Mouse (Mus musculus) MEL (cell line): Measurements from ENCODE around the gene C1qtnf5. TPM values are rescaled to one million over a fixed set of nuclear protein-coding genes. Genes with fewer than 3 reads are reported as not detected.
A peak's percentile ranks its signal among the peaks of the same experiment; 100 is the strongest.

ENCODE experiments used
- DNase-seq: peaks from one replicate; pipeline ENCODE4 v3.0.0; 2011; ENCODE audit warnings: low read depth, low spot score
- H3K27ac ChIP-seq: 2 replicates; pipeline ENCODE4 v1.5.1; 2012; ENCODE audit warnings: low read depth, mild to moderate bottlenecking, control low read depth, low read length, moderate library complexity; ENCODE audit not compliant: control insufficient read depth
- H3K27me3 ChIP-seq, 2 experiments: fragments of 150-350 bp in 1 of 2; sonication (generic) in 1 of 2; 2 replicates each; pipeline ENCODE4 v1.6.1; 2012; ENCODE audit warnings: low read length in 2 of 2, mild to moderate bottlenecking in 2 of 2, improper control_type of control experiment in 1 of 2, moderate library complexity in 1 of 2; ENCODE audit not compliant: insufficient read depth in 2 of 2, control insufficient read depth in 1 of 2
- H3K36me3 ChIP-seq, 2 experiments: 2 replicates each; pipeline ENCODE4 v1.6.1; 2012 to 2014; ENCODE audit warnings: low read length in 2 of 2, improper control_type of control experiment in 1 of 2, inconsistent platforms in 1 of 2, mild to moderate bottlenecking in 1 of 2; ENCODE audit not compliant: insufficient read depth in 2 of 2, control insufficient read depth in 1 of 2
- H3K4me1 ChIP-seq, 2 experiments: fragments of 150-350 bp in 1 of 2; sonication (generic) in 1 of 2; 2 replicates each; pipeline ENCODE4 v1.6.1; 2012; ENCODE audit warnings: low read length in 2 of 2, improper control_type of control experiment in 1 of 2, mild to moderate bottlenecking in 1 of 2; ENCODE audit not compliant: insufficient read depth in 2 of 2, control insufficient read depth in 1 of 2
- H3K4me3 ChIP-seq, 2 experiments: fragments of 150-350 bp in 1 of 2; sonication (generic) in 1 of 2; 2 replicates each; pipeline ENCODE4 v1.5.1; 2012; ENCODE audit warnings: low read depth in 2 of 2, low read length in 2 of 2, mild to moderate bottlenecking in 2 of 2, moderate library complexity in 2 of 2, control low read depth in 1 of 2, improper control_type of control experiment in 1 of 2; ENCODE audit not compliant: control insufficient read depth in 1 of 2, insufficient read depth in 1 of 2
- H3K79me2 ChIP-seq: 2 replicates; pipeline ENCODE4 v1.6.1; 2012; ENCODE audit warnings: mild to moderate bottlenecking, low read length, moderate library complexity; ENCODE audit not compliant: control insufficient read depth, poor library complexity, insufficient read depth
- H3K9ac ChIP-seq: 2 replicates; pipeline ENCODE4 v1.6.1; 2012; ENCODE audit warnings: low read depth, mild to moderate bottlenecking, control low read depth, low read length, moderate library complexity; ENCODE audit not compliant: control insufficient read depth, poor library complexity, severe bottlenecking
- H3K9me3 ChIP-seq: fragments of 150-350 bp; sonication (generic); replicated peaks from 2 replicates; pipeline ENCODE4 v1.6.1; 2012; ENCODE audit warnings: mild to moderate bottlenecking, low read length, improper control_type of control experiment, moderate library complexity; ENCODE audit not compliant: insufficient read depth
- BHLHE40 ChIP-seq: IDR thresholded peaks from 2 replicates; pipeline ENCODE4 v1.6.1; 2012; ENCODE audit warnings: low read depth, mild to moderate bottlenecking, inconsistent platforms, low read length, improper control_type of control experiment, borderline replicate concordance
- CTCF ChIP-seq, 3 experiments: IDR thresholded peaks in 2 of 3; conservative IDR thresholded peaks in 1 of 3; 2 replicates each; pipeline ENCODE4 v1.5.1; 2011 to 2012; ENCODE audit warnings: low read length in 3 of 3, low read depth in 2 of 3, mild to moderate bottlenecking in 2 of 3, improper control_type of control experiment in 1 of 3, inconsistent platforms in 1 of 3, mixed read lengths in 1 of 3, moderate library complexity in 1 of 3; ENCODE audit not compliant: control insufficient read depth in 1 of 3, insufficient read depth in 1 of 3, poor library complexity in 1 of 3, severe bottlenecking in 1 of 3
- ETS1 ChIP-seq: IDR thresholded peaks from 2 replicates; pipeline ENCODE4 v1.6.1; 2012; ENCODE audit warnings: low read depth, mild to moderate bottlenecking, inconsistent platforms, low read length, improper control_type of control experiment, moderate library complexity
- GABPA ChIP-seq: IDR thresholded peaks from 2 replicates; pipeline ENCODE4 v1.6.1; 2012; ENCODE audit warnings: low read depth, mild to moderate bottlenecking, inconsistent platforms, low read length, improper control_type of control experiment, moderate library complexity
- KAT2A ChIP-seq: conservative IDR thresholded peaks from 2 replicates; pipeline ENCODE4 v1.6.1; 2012; ENCODE audit warnings: low read depth, low read length, improper control_type of control experiment, inconsistent platforms
- MAFK ChIP-seq: IDR thresholded peaks from 2 replicates; pipeline ENCODE4 v1.6.1; 2011; ENCODE audit warnings: low read depth, mild to moderate bottlenecking, low read length, improper control_type of control experiment, borderline replicate concordance
- MAX ChIP-seq: IDR thresholded peaks from 2 replicates; pipeline ENCODE4 v1.6.1; 2011; ENCODE audit warnings: low read length, improper control_type of control experiment
- MAZ ChIP-seq: IDR thresholded peaks from 2 replicates; pipeline ENCODE4 v1.6.1; 2012; ENCODE audit warnings: low read depth, mild to moderate bottlenecking, inconsistent platforms, low read length, improper control_type of control experiment
- MXI1 ChIP-seq: IDR thresholded peaks from 2 replicates; pipeline ENCODE4 v1.6.1; 2011; ENCODE audit warnings: mild to moderate bottlenecking, low read depth, low read length, improper control_type of control experiment
- MYC ChIP-seq: IDR thresholded peaks from 2 replicates; pipeline ENCODE4 v1.6.1; 2011; ENCODE audit warnings: low read depth, mild to moderate bottlenecking, low read length, improper control_type of control experiment, moderate library complexity
- NELFE ChIP-seq: IDR thresholded peaks from 2 replicates; pipeline ENCODE4 v1.6.1; 2011; ENCODE audit warnings: low read depth, low read length, improper control_type of control experiment
- RAD21 ChIP-seq: IDR thresholded peaks from 2 replicates; pipeline ENCODE4 v1.6.1; 2011; ENCODE audit warnings: mild to moderate bottlenecking, low read depth, low read length, improper control_type of control experiment
- SIN3A ChIP-seq: IDR thresholded peaks from 2 replicates; pipeline ENCODE4 v1.6.1; 2012; ENCODE audit warnings: low read length, improper control_type of control experiment, inconsistent platforms
- USF1 ChIP-seq: IDR thresholded peaks from 2 replicates; pipeline ENCODE4 v1.6.1; 2014; ENCODE audit warnings: low read depth, mild to moderate bottlenecking, inconsistent platforms, low read length, improper control_type of control experiment, moderate library complexity
- USF2 ChIP-seq, 2 experiments: IDR thresholded peaks; 2 replicates each; pipeline ENCODE4 v1.6.1; 2011 to 2012; ENCODE audit warnings: improper control_type of control experiment in 2 of 2, low read length in 2 of 2, borderline replicate concordance in 1 of 2, inconsistent platforms in 1 of 2, low read depth in 1 of 2, mild to moderate bottlenecking in 1 of 2; ENCODE audit not compliant: insufficient read depth in 1 of 2
- polyA plus RNA-seq, 2 experiments: library from polyadenylated mRNA; stranded (reverse) in 1 of 2; unstranded in 1 of 2; fragments of >175 nt in 1 of 2; fragments of >200 nt in 1 of 2; gene quantifications; 2 replicates each; pipeline versions ENCODE4 v1.2.1 to v1.2.4; 2012; ENCODE audit warnings: low replicate concordance in 2 of 2, low read depth in 1 of 2; ENCODE audit not compliant: insufficient read length in 2 of 2, insufficient read depth in 1 of 2, missing spikeins in 1 of 2
- total RNA-seq: library from RNA; depleted of rRNA; stranded (reverse); fragments of 300-350 nt; gene quantifications from 2 replicates; pipeline ENCODE4 v1.2.3, GENCODE M21; 2012

C1qtnf5 gene
- total and polyA plus RNA-seq, 3 experiments: 0.13 to 0.19 TPM; not detected in 1

DNA sequence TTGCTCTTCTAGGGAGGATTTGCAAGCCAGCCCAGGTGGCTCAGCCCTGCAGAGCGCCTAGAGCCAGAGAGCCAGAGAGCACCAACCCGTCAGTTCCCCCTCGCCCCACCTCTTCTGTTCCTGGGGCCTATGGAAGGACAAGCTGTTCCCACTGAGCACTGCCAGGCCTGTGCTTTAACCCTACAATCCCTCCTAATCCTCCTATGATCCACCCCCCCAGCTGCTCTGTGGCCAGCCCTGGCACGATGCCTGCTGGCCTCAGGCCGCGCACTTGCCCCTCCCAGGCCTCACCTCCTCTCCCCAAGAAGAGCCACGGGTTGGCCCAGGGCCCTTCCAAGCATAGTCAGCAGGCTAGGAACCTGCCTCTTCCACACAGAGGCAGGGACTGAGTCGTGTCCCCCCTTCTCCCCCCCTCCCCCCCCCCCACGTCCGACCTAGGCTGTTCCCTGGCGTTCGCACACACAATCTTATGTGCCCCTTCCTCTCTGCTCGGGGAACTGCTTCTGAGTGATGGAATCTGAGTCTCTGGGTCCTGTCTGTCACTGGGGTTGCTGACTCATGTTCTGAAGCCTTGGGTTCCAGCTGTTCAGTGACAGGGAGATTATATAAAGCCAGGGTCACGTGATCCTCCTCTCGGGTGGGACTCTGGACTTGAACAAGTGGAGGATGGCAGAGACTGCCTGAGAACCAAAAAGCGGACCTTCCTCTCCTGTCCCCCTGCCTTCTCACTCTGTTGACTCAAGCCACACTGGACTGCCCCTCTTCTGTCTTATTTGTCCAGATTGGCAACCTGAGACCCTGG lies 27.9 kb upstream of the C1qtnf5 start:
- TF ChIP-seq USF2 (IDR thresholded peaks at IDR 0.05; ENCODE audit: borderline replicate concordance in 1 of 2, insufficient read depth in 1 of 2, low read depth in 1 of 2, low read length in 2 of 2) (peak; percentile 37 to 67; a peak in 1 of 4 replicates), GABPA (no peak), MAZ (0 out of 2 replicates have a peak, but pooled peaks have one; percentile 29), SIN3A (peak; percentile 82), MXI1 (peak; percentile 27; the same call in 1 of the 2 replicates), USF1 (peak; percentile 93), ETS1 (peak; percentile 97), RAD21 (no peak), BHLHE40 (peak; percentile 77; the same call in 1 of the 2 replicates), MYC (no peak), MAFK (0 out of 2 replicates have a peak, but pooled peaks have one; percentile 40), MAX (peak; percentile 67)

DNA sequence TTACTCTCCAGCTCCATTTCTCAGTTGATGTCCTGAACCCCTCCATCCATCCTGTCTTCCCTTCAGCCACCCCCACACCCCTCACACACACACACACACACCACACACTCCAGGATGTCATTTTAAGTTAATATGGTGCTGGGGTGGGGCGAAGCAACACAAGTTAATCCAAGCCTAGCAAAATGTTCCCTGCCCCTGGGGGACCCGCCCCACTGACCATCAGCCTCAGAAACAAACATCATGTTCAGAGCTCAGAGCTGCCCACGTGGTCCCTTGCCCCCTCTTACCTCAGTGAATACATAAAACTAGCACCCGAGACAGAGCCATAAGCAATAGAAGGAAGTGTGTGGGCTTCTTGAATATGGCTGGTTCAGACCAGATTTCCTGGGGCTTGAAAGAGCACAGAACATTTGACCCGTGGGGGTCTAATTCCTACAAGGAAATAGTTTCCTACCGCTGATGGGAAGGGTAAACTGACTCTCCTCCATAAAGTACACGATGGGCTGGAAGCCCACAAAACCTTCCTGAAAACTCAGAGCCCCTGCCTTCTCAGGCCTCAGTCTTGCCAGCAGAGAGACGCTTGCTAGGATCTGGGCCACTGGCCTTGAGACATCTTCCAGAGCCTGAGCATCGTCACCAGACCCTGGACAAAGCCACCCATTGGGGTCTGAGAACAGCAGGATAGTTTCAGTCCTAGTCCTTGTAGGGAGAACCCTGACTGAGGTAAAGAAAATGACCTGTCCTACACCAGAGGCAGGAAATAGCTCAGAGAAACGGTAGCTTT lies 26.9 kb upstream of the C1qtnf5 start:
- no peak overlapping the region for H3K27ac ChIP-seq
- peaks cover 0 to 18% of the 10 kb centered on the region in 2 experiments; a peak in 3 of 4 replicates for H3K4me1 ChIP-seq
- TF ChIP-seq BHLHE40 (no peak), USF2 (IDR thresholded peaks at IDR 0.05; ENCODE audit: borderline replicate concordance in 1 of 2, insufficient read depth in 1 of 2, low read depth in 1 of 2, low read length in 2 of 2) (no peak), CTCF (IDR thresholded peaks at IDR 0.05 in 2 of 3, conservative IDR thresholded peaks at IDR 0.05 in 1 of 3; ENCODE audit: control insufficient read depth in 1 of 3, insufficient read depth in 1 of 3, low read depth in 2 of 3, low read length in 3 of 3, poor library complexity in 1 of 3, severe bottlenecking in 1 of 3) (no peak), NELFE (no peak), KAT2A (no peak), GABPA (no peak)
- no peak overlapping the region for H3K4me3 ChIP-seq
- H3K27me3 ChIP-seq: no peaks in the 10 kb centered on the region
- DNase-seq: no peak
- H3K36me3 ChIP-seq: peaks cover 0 to 3% of the 10 kb centered on the region in 2 experiments; a peak in 1 of 4 replicates
- no peak overlapping the region for H3K9ac ChIP-seq
- no peaks in the 10 kb centered on the region for H3K9me3 ChIP-seq
- H3K79me2 ChIP-seq: no peaks in the 10 kb centered on the region; the same call in 1 of the 2 replicates

More for the DNA sequence above, 27.9 kb upstream of the C1qtnf5 start:
- H3K79me2 ChIP-seq: no peaks in the 10 kb centered on the region
- DNase-seq: peak; percentile 63
- peaks cover 0 to 3% of the 10 kb centered on the region in 2 experiments; a peak in 1 of 4 replicates for H3K36me3 ChIP-seq
- H3K9ac ChIP-seq: no peak overlapping the region
- H3K4me3 ChIP-seq: no peak overlapping the region
- H3K4me1 ChIP-seq: peaks cover 0 to 18% of the 10 kb centered on the region in 2 experiments; a peak in 2 of 4 replicates
- no peaks in the 10 kb centered on the region for H3K27me3 ChIP-seq
- H3K9me3 ChIP-seq: no peaks in the 10 kb centered on the region
- H3K27ac ChIP-seq: no peak overlapping the region
